Mouse (Mus musculus) kidney, postnatal 4 days (tissue): ENCODE data around the gene Klhl9.

Source experiments
- DNase-seq, 2 experiments: peaks; one replicate each; pipeline ENCODE4 v3.0.0; 2021; ENCODE audit warnings: mixed read lengths in 2 of 2

The Klhl9 gene

DNA sequence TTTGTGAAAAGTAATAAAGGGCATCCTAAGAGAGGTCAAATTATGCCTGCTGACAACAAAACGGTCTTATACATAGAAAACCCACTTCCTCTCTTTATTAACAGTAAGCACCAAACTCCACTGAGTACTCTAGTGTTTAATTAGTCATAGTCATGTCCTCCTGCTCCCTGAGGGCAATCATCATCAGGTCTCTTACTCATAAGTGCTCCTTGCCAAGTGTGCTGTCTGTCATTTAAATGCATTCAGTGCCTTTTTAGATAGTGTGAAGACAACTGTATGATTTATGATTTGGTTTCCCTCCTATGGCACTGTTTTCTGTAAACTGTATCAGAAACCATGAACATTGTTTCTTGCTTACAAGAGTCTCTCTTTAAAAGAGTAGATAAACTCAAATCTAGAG lies 8.0 kb downstream of the Klhl9 start:
- no peak for DNase-seq

DNA sequence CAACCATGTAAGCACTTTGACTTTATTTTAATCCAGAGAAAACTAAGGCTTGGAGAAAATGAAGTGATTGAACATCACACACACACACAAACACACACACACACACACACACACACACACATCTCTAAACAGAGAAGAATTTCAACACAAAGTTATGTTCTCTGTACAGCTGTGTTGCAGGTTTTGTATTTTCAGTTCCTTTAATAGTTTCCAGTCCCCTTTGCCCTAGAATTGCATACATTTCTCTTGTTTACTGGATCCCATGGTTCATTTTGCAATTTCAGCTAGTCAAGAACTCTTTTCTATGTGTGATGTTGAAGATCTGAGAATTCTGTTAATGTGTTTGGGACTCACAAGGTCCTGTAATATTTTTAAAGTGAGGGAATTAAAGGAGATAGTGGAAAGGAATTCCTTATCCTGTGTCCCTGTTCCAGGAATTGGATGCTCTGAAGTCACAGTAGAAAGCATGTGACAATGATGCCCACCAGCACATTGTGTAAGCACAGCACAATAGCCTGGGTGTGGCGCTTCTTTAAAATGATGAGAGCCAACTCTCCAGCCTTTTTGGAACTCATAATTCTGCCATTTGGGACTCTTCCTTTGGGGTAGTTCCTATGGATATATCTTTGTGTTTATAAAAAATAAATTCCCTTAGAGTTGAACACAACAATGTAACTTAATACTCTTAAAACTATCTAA lies 15.0 kb downstream of the Klhl9 start:
- DNase-seq, result no peak

DNA sequence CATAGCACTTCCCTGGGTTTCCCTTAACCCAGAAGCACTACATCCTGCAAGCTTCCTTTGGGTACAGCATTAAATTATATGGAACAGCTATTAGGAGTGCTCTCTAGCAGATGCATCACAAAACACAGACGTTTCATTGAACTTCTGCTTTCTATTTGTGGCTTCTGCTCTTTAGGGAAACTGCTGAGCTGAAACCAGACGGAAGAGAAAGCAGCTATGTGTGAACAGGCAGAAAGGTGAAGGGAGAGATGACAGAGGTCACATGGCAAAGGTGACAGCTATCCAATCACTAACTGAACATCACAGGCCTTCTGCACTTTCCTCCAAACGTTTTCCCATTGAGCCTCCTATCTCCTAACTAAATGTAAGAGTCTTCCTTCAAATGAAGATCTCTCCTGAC lies 16.3 kb downstream of the Klhl9 start:
- no peak for DNase-seq

- DNase-seq, result no peak
Measured at GRCm38 (mm10) chr4:88699301-88699700, 23.0 kb downstream of the Klhl9 start.

DNA sequence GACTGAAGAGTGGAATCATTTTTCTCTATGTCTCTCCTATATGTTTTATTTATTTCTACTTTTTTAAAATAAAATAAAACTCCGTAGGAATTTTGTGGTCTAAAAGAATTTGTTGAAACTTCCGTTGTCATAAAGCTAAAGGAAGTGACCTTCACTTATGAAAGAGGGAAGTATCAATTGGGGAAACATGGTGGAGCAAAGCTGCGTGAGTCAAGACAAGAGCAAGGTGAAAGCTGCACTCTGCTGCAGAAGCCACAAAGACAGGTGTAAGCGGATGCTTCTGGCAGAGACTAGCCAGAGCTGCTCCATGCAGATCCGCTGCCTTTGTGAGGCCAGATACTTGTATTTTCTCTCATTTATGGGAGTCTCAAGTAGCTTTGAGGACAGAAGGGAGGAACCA lies 23.5 kb downstream of the Klhl9 start:
- DNase-seq, result no peak

DNA sequence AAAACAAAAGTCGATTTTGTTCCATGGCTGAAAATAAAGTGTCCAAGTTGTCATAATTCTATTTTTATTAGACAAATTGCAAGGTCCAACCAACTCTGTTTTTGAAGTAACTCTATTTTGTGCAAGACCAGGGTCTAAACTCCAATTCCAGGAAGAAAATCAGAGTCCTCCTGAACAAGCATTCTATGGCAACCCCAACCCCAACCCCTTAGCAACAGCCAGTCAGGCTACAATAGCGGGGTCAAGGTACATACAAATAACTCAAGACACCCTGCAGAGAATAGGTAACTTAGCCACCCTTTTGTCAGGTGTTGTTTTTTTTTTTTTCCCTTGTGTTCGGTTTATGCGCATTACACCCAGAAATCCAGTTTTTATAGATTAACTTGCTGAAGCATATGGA lies 24.5 kb downstream of the Klhl9 start:
- peak in 1 of 2 experiments; percentile 10 for DNase-seq

DNA sequence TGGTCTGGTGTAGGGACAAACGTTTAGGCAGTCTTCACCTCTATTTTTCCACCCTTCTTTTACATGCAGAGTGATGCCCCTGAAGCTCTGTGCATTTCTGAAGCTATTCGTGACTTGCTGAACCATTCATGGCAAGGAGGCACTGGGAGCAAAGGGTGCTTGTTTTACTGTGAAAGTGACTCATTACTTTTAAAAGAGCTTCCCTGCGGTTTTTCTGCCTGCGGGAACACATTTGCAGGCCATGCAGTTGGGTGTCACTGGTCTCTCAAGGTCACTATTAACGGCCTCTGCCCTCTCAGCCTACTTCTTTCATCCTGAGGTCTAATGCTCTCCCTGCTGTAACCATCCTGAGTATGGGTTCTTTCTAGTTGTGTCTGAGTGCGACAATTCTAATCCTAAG lies 25.2 kb downstream of the Klhl9 start:
- DNase-seq, result no peak

- peak; percentile 84 for DNase-seq
Measured at GRCm38 (mm10) chr4:88696237-88696884, 25.9 kb downstream of the Klhl9 start.

GRCm38 (mm10) chr4:88693392-88693791 lies 28.9 kb downstream of the Klhl9 start:
- no peak for DNase-seq

GRCm38 (mm10) chr4:88692537-88692936 lies 29.7 kb downstream of the Klhl9 start:
- DNase-seq, result no peak

DNA sequence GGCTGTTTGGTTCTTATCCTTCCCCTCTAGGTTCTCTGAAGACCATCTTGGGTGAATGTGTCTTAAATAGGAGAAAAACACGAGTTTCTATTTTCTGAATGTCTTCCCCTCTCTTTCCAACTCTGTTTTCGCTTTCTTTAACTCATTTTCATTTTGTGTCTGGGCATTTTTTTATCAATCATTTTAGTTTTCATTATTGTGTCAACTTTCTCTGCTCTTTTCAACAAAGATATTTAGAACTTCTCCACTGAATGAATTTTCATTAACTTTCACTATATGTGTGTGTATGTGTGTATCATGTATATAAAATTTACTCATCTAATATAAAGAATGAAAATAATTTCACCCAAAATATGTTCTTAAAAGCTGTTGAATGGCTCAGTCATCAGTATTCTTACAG lies 31.0 kb downstream of the Klhl9 start, which contains the start of gene Ifnab:
Gene Ifnab (minus strand): TSS at position 101 of the 400 bp plus-strand sequence.
- no peak for DNase-seq

DNA sequence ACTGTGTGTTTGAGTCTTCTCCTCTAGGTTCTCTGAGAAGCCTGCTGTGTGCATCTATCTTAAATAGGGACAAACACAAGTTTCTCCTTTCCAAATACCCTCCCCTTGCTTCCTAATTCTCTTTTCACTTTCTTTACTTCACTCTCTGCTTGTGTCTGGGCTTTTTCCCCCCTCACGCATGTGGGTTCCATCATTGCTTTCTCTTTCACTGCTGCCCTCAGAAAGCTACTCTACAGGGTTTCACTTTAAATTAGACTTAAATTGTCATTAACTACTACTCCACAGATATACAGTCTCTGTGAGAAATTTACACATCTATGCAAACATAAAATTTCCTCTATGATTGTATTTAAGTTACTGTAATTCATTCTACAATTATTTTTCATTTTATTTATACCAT lies 38.5 kb downstream of the Klhl9 start, which contains the start of gene Ifna2:
Gene Ifna2 (minus strand): TSS at position 101 of the 400 bp plus-strand sequence.
- DNase-seq, result no peak

GRCm38 (mm10) chr4:88681353-88681752 lies 40.9 kb downstream of the Klhl9 start:
- no peak for DNase-seq

DNA sequence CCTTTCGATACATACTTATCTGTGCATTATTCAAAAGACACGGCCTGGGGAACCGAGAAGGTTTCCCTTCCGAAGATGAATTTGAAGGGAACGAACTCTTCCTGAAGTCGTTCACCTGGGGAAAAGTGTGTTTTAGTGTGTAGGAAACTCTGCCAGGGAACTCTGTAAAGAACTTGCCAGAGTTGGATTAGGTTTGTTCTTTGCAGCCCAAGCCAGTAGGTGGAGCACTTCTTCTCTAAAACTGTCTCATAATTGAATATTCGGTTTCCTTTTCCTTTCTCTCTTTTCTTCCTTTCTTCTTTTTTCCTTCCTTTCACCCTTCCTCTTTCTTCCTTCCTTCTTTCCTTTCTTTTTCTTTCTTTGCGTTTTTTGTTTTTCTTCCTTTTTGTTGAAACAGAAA lies 41.9 kb downstream of the Klhl9 start:
- DNase-seq, result peak; percentile 38 to 41

GRCm38 (mm10) chr4:88676824-88677223 lies 45.4 kb downstream of the Klhl9 start, which contains the start of gene Ifna16:
Ifna16 (minus strand) TSS chr4:88676924.
- no peak for DNase-seq
